Comparison of ENCODE assay signal across 26 mouse cellular contexts in genomic region chr6:17747724-17748123, GRCm38 (mm10). TPM values are rescaled to one million over a fixed set of nuclear protein-coding genes. Genes with fewer than 3 reads are reported as not detected.
DNase-seq lines count a peak whose midpoint lies in the region; ATAC-seq and TF ChIP-seq lines count a peak whose summit lies in the region.
"Had no signal": no experiment of that assay in that cellular context is flagged by ENCODE, and none has a peak within 500 bp of the region (broad histone marks: within the 10 kb centered on the region; RNA-seq: fewer than 3 reads in every experiment).

No protein-coding gene starts in this region.

- TF ChIP-seq CTCF in cerebellum, adult 2 months (IDR thresholded peaks at IDR 0.05; ENCODE audit: borderline replicate concordance, insufficient read depth, low read depth, low read length), result no peak

- H3K4me1 ChIP-seq in lung, embryonic 15.5 days, result peaks cover 21% of the 10 kb centered on the region
- peaks cover 4% of the 10 kb centered on the region; the same call in 1 of the 2 replicates for H3K4me1 ChIP-seq in cerebellum, adult 2 months (ENCODE audit: control insufficient read depth, insufficient read depth, low read length)
- H3K4me1 ChIP-seq: stomach, embryonic 15.5 days had no signal

- no peaks in the 10 kb centered on the region for H3K9me3 ChIP-seq in lung, embryonic 15.5 days
- H3K9me3 ChIP-seq: embryonic facial prominence, embryonic 13.5 days; G1E; hindbrain, embryonic 10.5 days; intestine, embryonic 15.5 days; neural tube, embryonic 15.5 days; stomach, embryonic 15.5 days had no signal

- H3K9ac ChIP-seq in lung, embryonic 15.5 days, result no peak overlapping the region
- H3K9ac ChIP-seq: embryonic facial prominence, embryonic 13.5 days; forebrain, postnatal 0 days; intestine, embryonic 15.5 days; neural tube, embryonic 15.5 days; stomach, embryonic 15.5 days had no signal

- H3K36me3 ChIP-seq in lung, embryonic 15.5 days, result no peaks in the 10 kb centered on the region
- H3K36me3 ChIP-seq: embryonic facial prominence, embryonic 13.5 days; hindbrain, embryonic 10.5 days; intestine, embryonic 15.5 days; neural tube, embryonic 15.5 days; stomach, embryonic 15.5 days had no signal

- WGBS in lung, embryonic 15.5 days, result 51% methylated on average over 13 of the region's 13 CpGs
- WGBS in cerebellum, adult 2 months, result 93% methylated on average over 13 of the region's 13 CpGs

- no peak overlapping the region for H3K4me3 ChIP-seq in lung, embryonic 15.5 days
- H3K4me3 ChIP-seq in cerebellum, adult 2 months (replicated peaks; ENCODE audit: insufficient read depth, low read depth, low read length), result no peak overlapping the region
- H3K4me3 ChIP-seq: embryonic facial prominence, embryonic 13.5 days; hindbrain, embryonic 10.5 days; intestine, embryonic 15.5 days; neural tube, embryonic 15.5 days; stomach, embryonic 15.5 days had no signal

- peak; percentile 64 for ATAC-seq in lung, embryonic 15.5 days (ENCODE audit: borderline replicate concordance, extremely low read depth, low FRiP score, low TSS enrichment)
- 0 out of 2 replicates have a peak, but pooled peaks have one; percentile 2 for ATAC-seq in common myeloid progenitor, adult 5-6 weeks (replicated peaks; ENCODE audit: low read depth, poor library complexity, severe bottlenecking)
- peak; percentile 76 for ATAC-seq in granulocyte monocyte progenitor cell, adult 5-6 weeks (replicated peaks; ENCODE audit: poor library complexity, severe bottlenecking)
- peak; percentile 54 for ATAC-seq in monocyte, adult 5-6 weeks (replicated peaks; ENCODE audit: insufficient number of reproducible peaks, low FRiP score, low TSS enrichment, poor library complexity, severe bottlenecking)
- ATAC-seq: forebrain, postnatal 0 days; hindbrain, embryonic 16.5 days; intestine, embryonic 15.5 days; Patski had no signal

- no peak for TF ChIP-seq POLR2A in cerebellum, adult 2 months (IDR thresholded peaks at IDR 0.05; ENCODE audit: borderline replicate concordance, insufficient read depth, low read length)

- no peak overlapping the region for H3K27ac ChIP-seq in lung, embryonic 15.5 days
- no peak overlapping the region for H3K27ac ChIP-seq in cerebellum, adult 2 months (ENCODE audit: insufficient read depth, low read length)
- H3K27ac ChIP-seq: embryonic facial prominence, embryonic 13.5 days; intestine, embryonic 15.5 days; stomach, embryonic 15.5 days had no signal

- DNase-seq in lung, postnatal 10 days, result no peak
- DNase-seq in urinary bladder, postnatal 36 days (ENCODE audit: low spot score in 2 of 2), result no peak
- DNase-seq in cerebellum, adult 2 months, result no peak
- DNase-seq: adrenal gland, postnatal 14 days; cerebellum, adult 11 months; cerebellum, adult 9-11 months; forebrain, postnatal 0 days; heart, postnatal 14 days; kidney, adult 2 months; kidney, postnatal 4 days; left cerebral cortex, postnatal 4 days; midbrain, embryonic 14.5 days; right cerebral cortex, postnatal 25 days; thymus, postnatal 14 days had no signal

- no peak overlapping the region for H3K4me2 ChIP-seq in lung, embryonic 15.5 days
- H3K4me2 ChIP-seq: embryonic facial prominence, embryonic 13.5 days; intestine, embryonic 15.5 days; stomach, embryonic 15.5 days had no signal

- no peaks in the 10 kb centered on the region for H3K27me3 ChIP-seq in lung, embryonic 15.5 days
- no peaks in the 10 kb centered on the region for H3K27me3 ChIP-seq in cerebellum, adult 2 months (ENCODE audit: control insufficient read depth, insufficient read depth, low read length)
- H3K27me3 ChIP-seq: embryonic facial prominence, embryonic 13.5 days; intestine, embryonic 15.5 days; neural tube, embryonic 15.5 days; Patski; stomach, embryonic 15.5 days had no signal

RNA-seq across cellular contexts. Expression of gene St7, which starts 55.0 kb away (rescaled TPM):
- 44.0 and 45.6 TPM in 2 replicates for polyA plus RNA-seq in lung, embryonic 15.5 days (2015; fragmentation: Nextera tagmentation; extraction: Ambion mirVana)
- 43.7 and 56.2 TPM in 2 replicates for total RNA-seq in common myeloid progenitor, adult 5-6 weeks (2017)
- 30.0 and 31.2 TPM in 2 replicates for total RNA-seq in granulocyte monocyte progenitor cell, adult 5-6 weeks (2014; fragmentation: Nextera tagmentation)
- 42.6 and 45.5 TPM in 2 replicates for total RNA-seq in granulocyte monocyte progenitor cell, adult 5-6 weeks (2017)
- 5.4 to 24.1 TPM (median 6.7 TPM) in 3 replicates for total RNA-seq in monocyte, adult 5-6 weeks (2017)
- polyA plus RNA-seq in cerebellum, adult 2 months (2012; rRNA removed), result 23.8 and 28.2 TPM in 2 replicates

Comparison
In these comparisons a context has a peak if more than half of its experiments do, and no peak if none do; other contexts are left out.
1. ATAC-seq: peak in every context shown above with its lines; median percentile 76 in granulocyte monocyte progenitor cell, adult 5-6 weeks; 64 in lung, embryonic 15.5 days; 54 in monocyte, adult 5-6 weeks; 2 in common myeloid progenitor, adult 5-6 weeks.